Mouse (Mus musculus) adrenal gland, postnatal 36 days (tissue): ENCODE measurements around the gene Kcnd2. TPM values are rescaled to one million over a fixed set of nuclear protein-coding genes. Genes with fewer than 3 reads are reported as not detected.

Experiments used
- DNase-seq, 2 experiments: peaks; one replicate each; pipeline ENCODE4 v3.0.0; 2021; ENCODE audit warnings: mixed read lengths in 1 of 2
- total RNA-seq, 2 experiments: library from RNA; stranded (reverse); gene quantifications; 2 replicates each; pipeline ENCODE4 v1.2.3; 2021

Gene Kcnd2
- total RNA-seq, 2 experiments from 2014 or later, result 3.1 to 3.2 TPM

DNA sequence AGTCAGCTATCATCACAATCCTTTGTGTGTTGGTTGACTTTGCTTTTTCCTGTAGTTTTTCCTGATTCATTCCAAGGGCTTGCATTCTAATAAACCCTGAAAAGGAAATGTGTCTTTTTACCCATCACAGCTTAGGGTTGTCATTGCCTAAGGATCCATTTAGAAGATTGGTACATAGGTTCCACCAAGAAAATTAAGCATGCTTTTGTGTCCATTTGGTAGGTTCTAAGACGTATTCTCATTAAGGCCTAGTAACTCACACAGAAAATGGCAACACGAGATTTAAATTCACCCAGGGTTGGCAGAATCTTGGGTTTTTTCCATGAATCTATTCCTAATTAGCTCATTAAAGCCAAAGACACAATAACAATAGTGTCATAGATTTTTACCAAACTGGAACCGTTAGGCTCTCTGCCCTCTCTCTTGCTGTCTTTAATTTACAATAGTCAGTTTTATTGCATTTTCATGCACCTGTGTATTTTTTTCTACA, 477.6 kb downstream of the Kcnd2 start:
- no peak for DNase-seq

DNA sequence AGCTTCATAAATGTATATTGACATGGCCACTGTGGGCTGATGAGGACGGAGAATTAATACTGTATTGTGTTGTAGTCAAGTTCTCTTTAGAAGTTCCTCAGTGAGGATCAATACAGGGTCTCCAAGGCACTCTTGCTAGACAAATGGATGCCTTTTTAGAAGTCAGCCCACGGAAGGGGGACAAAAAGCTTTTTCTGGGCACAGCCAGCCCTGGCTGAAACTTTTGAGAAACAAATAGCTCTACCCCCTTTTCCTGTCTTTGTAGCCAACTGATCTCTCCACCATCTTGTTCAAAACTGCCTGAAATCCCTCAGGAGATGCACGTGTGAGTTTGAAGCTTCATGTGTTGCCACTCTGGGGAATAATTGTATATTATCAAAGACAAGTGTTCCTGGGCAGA, 482.3 kb downstream of the Kcnd2 start:
- no peak for DNase-seq

GRCm38 (mm10) chr6:21701131-21701530, 485.8 kb downstream of the Kcnd2 start:
- no peak for DNase-seq

- DNase-seq, result no peak
Observed at GRCm38 (mm10) chr6:21709228-21709627, 493.9 kb downstream of the Kcnd2 start.

DNA sequence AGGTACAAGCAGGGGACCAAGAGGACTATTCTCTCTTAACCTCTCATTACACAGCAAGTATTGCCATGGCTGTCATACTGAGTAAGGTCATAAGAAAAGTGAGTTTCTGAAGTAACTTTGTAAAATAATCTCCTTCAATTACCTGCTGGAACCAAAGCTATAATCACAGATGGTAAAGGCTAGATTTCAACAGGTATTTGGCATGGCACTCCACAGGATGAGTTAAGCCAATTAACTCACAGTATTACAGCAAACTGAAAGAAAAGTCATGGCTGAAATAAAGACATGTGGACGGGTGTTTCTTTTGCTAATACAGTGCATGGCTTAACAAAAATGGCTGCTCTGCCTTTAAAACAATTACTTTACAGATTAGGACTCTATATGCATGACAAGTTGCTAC, 503.8 kb downstream of the Kcnd2 start:
- DNase-seq, result no peak

DNA sequence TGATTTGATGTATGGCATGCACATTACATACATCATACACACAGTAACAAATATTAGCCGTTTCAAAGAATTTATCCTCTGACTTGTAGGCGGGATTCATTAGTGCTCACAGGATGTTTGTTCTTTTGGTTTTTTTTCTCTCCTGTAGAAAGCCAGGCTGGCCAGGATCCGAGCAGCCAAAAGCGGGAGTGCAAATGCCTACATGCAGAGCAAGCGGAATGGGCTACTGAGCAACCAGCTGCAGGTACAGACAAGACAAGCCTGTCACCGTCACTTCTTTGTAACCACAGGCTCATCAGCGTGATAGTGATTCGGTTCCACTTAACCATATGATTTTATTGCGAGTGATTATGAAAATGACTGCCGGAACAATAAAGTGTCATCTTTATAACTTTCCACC, 506.9 kb downstream of the Kcnd2 start:
- DNase-seq, result no peak

- no peak for DNase-seq
Observed at GRCm38 (mm10) chr6:21740606-21741005, 525.3 kb downstream of the Kcnd2 start.

- DNase-seq, result no peak
Observed at GRCm38 (mm10) chr6:21744615-21745266, 529.4 kb downstream of the Kcnd2 start.

DNA sequence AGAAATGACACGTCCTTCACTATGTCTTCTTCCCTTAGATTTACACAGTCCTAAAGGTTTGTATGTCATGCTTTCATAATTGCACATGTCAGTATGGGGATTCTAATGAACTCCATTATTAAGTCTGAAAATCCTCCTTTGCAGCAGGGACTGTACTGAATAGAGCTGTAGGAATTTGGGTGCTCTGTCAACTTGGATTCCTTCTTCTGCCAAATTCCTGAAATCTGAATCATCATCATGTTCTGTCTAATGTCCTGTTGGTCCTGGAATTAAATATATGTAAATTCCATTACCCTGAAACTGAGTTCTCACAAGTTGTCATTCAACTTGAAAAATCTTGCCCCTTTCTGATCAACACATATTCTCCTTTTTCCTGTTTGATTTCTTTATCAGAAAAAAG, 532.2 kb downstream of the Kcnd2 start:
- no peak for DNase-seq

DNA sequence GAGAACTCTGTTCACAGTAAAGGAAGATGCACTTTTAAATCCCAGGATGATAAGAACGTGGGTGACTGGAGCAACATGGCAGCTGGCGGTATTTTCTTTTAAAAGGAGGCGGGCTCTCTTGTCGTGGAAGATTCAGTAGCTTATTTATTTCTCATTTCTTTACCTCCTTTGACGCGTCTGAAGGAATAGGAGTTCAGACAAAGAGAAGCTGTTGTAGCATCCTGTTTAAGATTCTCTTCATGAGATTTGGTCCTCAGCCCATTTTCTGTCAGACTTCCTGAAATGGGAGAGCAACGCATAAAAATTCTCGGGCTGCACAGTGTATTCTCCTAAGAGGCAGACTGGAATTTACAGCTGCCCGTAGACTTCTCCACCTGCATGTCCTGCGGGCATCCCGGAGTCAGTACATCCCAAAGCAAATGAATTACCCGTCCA, 552.5 kb downstream of the Kcnd2 start:
- no peak for DNase-seq

GRCm38 (mm10) chr6:21768745-21769446, 553.6 kb downstream of the Kcnd2 start:
- peak; percentile 46 to 57 for DNase-seq

DNA sequence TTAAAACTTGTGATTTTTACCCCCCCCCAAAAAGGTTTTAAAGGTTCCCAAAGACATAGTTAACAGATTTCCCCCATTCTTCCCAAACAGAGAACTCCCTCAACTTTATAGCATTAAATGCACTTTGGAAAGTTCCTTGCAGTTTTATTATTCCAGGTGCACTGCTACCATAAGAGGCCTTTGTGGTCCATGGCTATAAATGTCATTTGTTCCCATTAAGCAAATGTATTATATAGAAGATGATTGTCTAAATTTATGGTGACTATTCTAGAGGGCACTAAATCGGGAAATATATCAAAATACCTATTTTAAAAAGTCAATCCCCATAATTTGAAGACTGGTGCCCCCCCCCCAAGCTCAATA, 554.1 kb downstream of the Kcnd2 start:
- no peak for DNase-seq

- DNase-seq, result no peak
Observed at GRCm38 (mm10) chr6:21774213-21774916, 559.1 kb downstream of the Kcnd2 start.
